Mouse (Mus musculus): Measurements from ENCODE around the gene Gm11564. TPM values are rescaled to one million over a fixed set of nuclear protein-coding genes. Genes with fewer than 3 reads are reported as not detected.
"Not testable (repeated sequence)": the region's sequence is repeated elsewhere in the genome, so short reads cannot be mapped to it uniquely, and the experiment has no call there.

The Gm11564 gene
- total and polyA plus RNA-seq, 3 experiments: not detected

DNA sequence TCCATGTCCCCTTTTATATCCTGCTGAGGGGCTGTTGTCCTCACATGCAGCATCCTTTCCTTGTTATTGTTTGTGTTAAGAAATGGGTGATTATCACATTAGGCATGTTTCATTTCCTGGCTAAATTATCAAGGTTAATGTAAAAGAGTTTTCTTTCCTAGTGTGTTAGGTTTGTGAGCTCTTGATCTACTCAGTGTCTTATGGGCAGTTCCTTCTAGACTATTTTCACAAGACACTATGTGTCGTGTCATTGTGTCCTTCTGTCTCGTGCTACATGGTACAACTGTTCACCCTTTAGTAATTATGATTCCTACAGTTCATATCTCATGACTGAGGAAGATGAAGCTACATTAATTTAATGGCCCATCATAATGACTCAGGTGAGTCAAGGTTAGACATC, 22.1 kb downstream of the Gm11564 start, which contains the start of gene Gm11596:
Gene Gm11596, minus strand, starts transcription at position 101 of the 400 bp plus-strand sequence.
- no peak within 1 kb of the TSS for H3K9ac ChIP-seq (ENCODE audit: low read depth, low read length)
- intact Hi-C loops (cut with DNase I): no loop called here
- H3K79me2 ChIP-seq (replicated peaks; ENCODE audit: control insufficient read depth, insufficient read depth, low read length): no peaks in the 10 kb centered on the region
- no peaks in the 10 kb centered on the region for H3K4me1 ChIP-seq (ENCODE audit: control insufficient read depth, insufficient read depth, low read length)
- TF ChIP-seq CTCF (IDR thresholded peaks at IDR 0.05) (no peak), EP300 (IDR thresholded peaks at IDR 0.05; ENCODE audit: insufficient read depth, low read depth, low read length) (no peak), POLR2A (IDR thresholded peaks at IDR 0.05; ENCODE audit: insufficient read depth, low read depth, low read length) (no peak)
- DNase-seq: no peak
- no peak within 1 kb of the TSS for H3K27ac ChIP-seq
- H3K36me3 ChIP-seq (ENCODE audit: control insufficient read depth, insufficient read depth, low read length): no peaks in the 10 kb centered on the region
- no peak within 1 kb of the TSS for H3K4me3 ChIP-seq
- WGBS: 72% methylated on average over 2 of the region's 2 CpGs
- no peaks in the 10 kb centered on the region for H3K27me3 ChIP-seq (ENCODE audit: control insufficient read depth, insufficient read depth, low read length)

DNA sequence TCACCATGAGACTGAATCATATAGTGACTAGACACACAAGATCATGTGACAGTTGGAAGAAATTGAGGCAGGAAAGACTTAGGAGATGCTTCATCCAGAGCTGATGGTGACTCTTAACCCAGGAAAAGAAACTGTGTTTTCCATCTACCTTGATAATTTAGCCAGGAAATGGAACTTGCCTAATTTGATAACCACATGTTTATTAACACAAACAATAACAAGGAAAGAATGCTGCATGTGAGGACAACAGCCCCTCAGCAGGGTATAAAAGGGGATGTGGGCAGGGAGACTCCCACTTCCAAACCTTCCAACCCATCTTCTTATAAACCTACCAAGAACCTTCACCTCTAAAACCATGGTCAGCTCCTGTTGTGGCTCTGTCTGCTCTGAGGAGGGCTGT, 30.6 kb downstream of the Gm11564 start, which contains the start of gene Krtap4-9:
Gene Krtap4-9, plus strand, starts transcription at position 301 of the 400 bp plus-strand sequence.
- H3K27ac ChIP-seq; H3K27me3 ChIP-seq (ENCODE audit: control insufficient read depth, insufficient read depth, low read length); DNase-seq; H3K4me3 ChIP-seq; H3K79me2 ChIP-seq (replicated peaks; ENCODE audit: control insufficient read depth, insufficient read depth, low read length); H3K36me3 ChIP-seq (ENCODE audit: control insufficient read depth, insufficient read depth, low read length); H3K9ac ChIP-seq (ENCODE audit: low read depth, low read length); intact Hi-C loops (cut with DNase I); H3K4me1 ChIP-seq (ENCODE audit: control insufficient read depth, insufficient read depth, low read length): not testable (repeated sequence)

DNA sequence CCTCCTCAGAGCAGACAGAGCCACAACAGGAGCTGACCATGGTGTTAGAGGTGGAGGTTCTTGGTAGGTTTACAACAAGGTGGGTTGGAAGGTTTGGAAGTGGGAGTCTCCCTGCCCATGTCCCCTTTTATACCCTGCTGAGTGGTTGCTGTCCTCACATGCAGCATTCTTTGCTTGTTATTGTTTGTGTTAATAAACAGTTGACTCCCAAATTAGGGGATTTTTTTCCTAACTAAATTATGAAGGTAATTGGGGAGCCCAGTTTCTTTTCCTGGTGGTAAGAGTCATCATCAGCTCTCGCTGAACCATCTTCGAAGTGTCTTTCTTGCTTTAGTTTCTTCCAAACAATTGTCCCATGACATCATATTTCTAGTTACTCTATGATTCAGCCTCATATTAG, 34.9 kb downstream of the Gm11564 start, which contains the start of gene Krtap4-8:
Gene Krtap4-8, minus strand, starts transcription at position 101 of the 400 bp plus-strand sequence.
- no peak for TF ChIP-seq EP300 (IDR thresholded peaks at IDR 0.05; ENCODE audit: insufficient read depth, low read depth, low read length)
- no peak for TF ChIP-seq POLR2A (IDR thresholded peaks at IDR 0.05; ENCODE audit: insufficient read depth, low read depth, low read length)
- no peak for TF ChIP-seq CTCF (IDR thresholded peaks at IDR 0.05)
- intact Hi-C loops (cut with DNase I): no loop called here
- Histone ChIP-seq H3K27me3 (ENCODE audit: control insufficient read depth, insufficient read depth, low read length) (no peaks in the 10 kb centered on the region), H3K27ac (no peak within 1 kb of the TSS), H3K9ac (ENCODE audit: low read depth, low read length) (no peak within 1 kb of the TSS), H3K4me1 (ENCODE audit: control insufficient read depth, insufficient read depth, low read length) (no peaks in the 10 kb centered on the region), H3K4me3 (no peak within 1 kb of the TSS), H3K36me3 (ENCODE audit: control insufficient read depth, insufficient read depth, low read length) (no peaks in the 10 kb centered on the region), H3K79me2 (replicated peaks; ENCODE audit: control insufficient read depth, insufficient read depth, low read length) (no peaks in the 10 kb centered on the region)
- DNase-seq: no peak
- 93% methylated on average over 2 of the region's 2 CpGs for WGBS

DNA sequence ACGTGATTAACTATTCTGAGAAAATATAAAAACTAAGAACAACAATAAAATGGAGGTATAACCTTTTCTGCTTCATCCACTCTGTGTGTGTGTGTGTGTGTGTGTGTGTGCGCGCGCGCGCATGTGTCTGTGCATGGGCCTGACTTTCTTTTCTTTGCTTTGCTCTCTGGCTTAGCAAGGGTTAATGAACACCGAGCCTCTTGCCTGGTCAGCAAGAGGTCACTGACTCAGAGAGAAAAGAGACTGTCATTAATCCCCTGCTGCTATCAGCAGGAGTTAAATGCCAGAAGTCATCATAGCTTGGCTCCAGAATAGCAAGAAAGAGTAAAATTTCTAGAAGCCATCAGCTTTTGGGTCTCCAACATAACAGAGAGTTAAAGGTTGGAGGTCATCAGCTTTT, 37.1 kb downstream of the Gm11564 start:
- intact Hi-C loops (cut with DNase I): no loop called here
- H3K36me3 ChIP-seq (ENCODE audit: control insufficient read depth, insufficient read depth, low read length): no peaks in the 10 kb centered on the region
- DNase-seq: no peak
- WGBS: 70% methylated on average over 7 of the region's 7 CpGs
- no peaks in the 10 kb centered on the region for H3K27me3 ChIP-seq (ENCODE audit: control insufficient read depth, insufficient read depth, low read length)
- no peaks in the 10 kb centered on the region for H3K4me1 ChIP-seq (ENCODE audit: control insufficient read depth, insufficient read depth, low read length)
- no peak for TF ChIP-seq POLR2A (IDR thresholded peaks at IDR 0.05; ENCODE audit: insufficient read depth, low read depth, low read length)
- no peak for TF ChIP-seq CTCF (IDR thresholded peaks at IDR 0.05)
- no peak for TF ChIP-seq EP300 (IDR thresholded peaks at IDR 0.05; ENCODE audit: insufficient read depth, low read depth, low read length)
- no peaks in the 10 kb centered on the region for H3K79me2 ChIP-seq (replicated peaks; ENCODE audit: control insufficient read depth, insufficient read depth, low read length)
- H3K27ac ChIP-seq: no peak overlapping the region
- H3K4me3 ChIP-seq: no peak overlapping the region
- no peak overlapping the region for H3K9ac ChIP-seq (ENCODE audit: low read depth, low read length)

DNA sequence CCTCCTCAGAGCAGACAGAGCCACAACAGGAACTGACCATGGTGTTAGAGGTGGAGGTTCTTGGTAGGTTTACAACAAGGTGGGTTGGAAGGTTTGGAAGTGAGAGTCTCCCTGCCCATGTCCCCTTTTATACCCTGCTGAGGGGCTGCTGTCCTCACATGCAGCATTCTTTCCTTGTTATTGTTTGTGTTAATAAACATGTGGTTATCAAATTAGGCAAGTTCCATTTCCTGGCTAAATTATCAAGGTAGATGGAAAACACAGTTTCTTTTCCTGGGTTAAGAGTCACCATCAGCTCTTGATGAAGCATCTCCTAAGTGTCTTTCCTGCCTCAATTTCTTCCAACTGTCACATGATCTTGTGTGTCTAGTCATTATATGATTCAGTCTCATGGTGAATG, 42.7 kb downstream of the Gm11564 start, which contains the start of gene Gm11595:
Gene Gm11595, minus strand, starts transcription at position 101 of the 400 bp plus-strand sequence.
- H3K27ac ChIP-seq; H3K4me3 ChIP-seq; DNase-seq; H3K36me3 ChIP-seq (ENCODE audit: control insufficient read depth, insufficient read depth, low read length); intact Hi-C loops (cut with DNase I); H3K4me1 ChIP-seq (ENCODE audit: control insufficient read depth, insufficient read depth, low read length); H3K79me2 ChIP-seq (replicated peaks; ENCODE audit: control insufficient read depth, insufficient read depth, low read length); H3K9ac ChIP-seq (ENCODE audit: low read depth, low read length); H3K27me3 ChIP-seq (ENCODE audit: control insufficient read depth, insufficient read depth, low read length): not testable (repeated sequence)

DNA sequence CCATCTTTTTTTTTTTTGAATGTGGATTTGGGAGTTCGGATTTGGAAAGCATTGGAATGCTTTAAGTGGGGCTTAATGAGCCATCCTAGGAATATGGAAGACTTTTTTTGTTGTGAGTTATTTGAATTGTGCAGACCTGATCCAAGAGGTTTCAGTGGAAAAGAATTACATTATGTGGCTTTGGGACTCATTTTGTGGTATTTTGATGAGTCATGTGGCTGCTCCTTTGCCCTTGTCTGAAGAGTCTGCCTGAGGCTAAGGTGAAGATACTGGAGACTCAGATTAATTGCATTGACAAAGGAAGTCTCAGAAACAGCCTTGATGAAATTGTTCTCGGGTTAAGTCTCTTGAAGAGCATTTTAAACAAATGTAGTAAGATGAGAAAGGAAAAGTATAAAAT, 47.1 kb downstream of the Gm11564 start:
- no peaks in the 10 kb centered on the region for H3K36me3 ChIP-seq (ENCODE audit: control insufficient read depth, insufficient read depth, low read length)
- no peaks in the 10 kb centered on the region; the same call in 1 of the 2 replicates for H3K27me3 ChIP-seq (ENCODE audit: control insufficient read depth, insufficient read depth, low read length)
- no peak for DNase-seq
- H3K9ac ChIP-seq (ENCODE audit: low read depth, low read length): no peak overlapping the region
- intact Hi-C loops (cut with DNase I): no loop called here
- H3K27ac ChIP-seq: no peak overlapping the region
- TF ChIP-seq EP300 (IDR thresholded peaks at IDR 0.05; ENCODE audit: insufficient read depth, low read depth, low read length) (no peak), CTCF (IDR thresholded peaks at IDR 0.05) (no peak), POLR2A (IDR thresholded peaks at IDR 0.05; ENCODE audit: insufficient read depth, low read depth, low read length) (no peak)
- no peak overlapping the region for H3K4me3 ChIP-seq
- no peaks in the 10 kb centered on the region for H3K79me2 ChIP-seq (replicated peaks; ENCODE audit: control insufficient read depth, insufficient read depth, low read length)
- no peaks in the 10 kb centered on the region for H3K4me1 ChIP-seq (ENCODE audit: control insufficient read depth, insufficient read depth, low read length)
- WGBS: 54% methylated on average over 2 of the region's 2 CpGs

Other genes with a start within 250 kb of the Gm11564 start
Only the 30 nearest of the 41 such genes appear.
- gene Gm11562, start 195.2 kb downstream of the Gm11564 start, total RNA-seq (2021): not detected
- gene Gm11562, start 195.2 kb downstream of the Gm11564 start, polyA plus RNA-seq (2012; rRNA removed): not detected in 2 replicates
- gene Krtap4-1, start 187.4 kb downstream of the Gm11564 start, total RNA-seq (2021): not detected
- not detected in 2 replicates for gene Krtap4-1, start 187.4 kb downstream of the Gm11564 start, polyA plus RNA-seq (2012; rRNA removed)
- gene Krtap4-2, start 180.6 kb downstream of the Gm11564 start, total RNA-seq (2021): not detected
- not detected in 2 replicates for gene Krtap4-2, start 180.6 kb downstream of the Gm11564 start, polyA plus RNA-seq (2012; rRNA removed)
- not detected for gene Krtap4-7, start 171.6 kb downstream of the Gm11564 start, total RNA-seq (2021)
- gene Krtap4-7, start 171.6 kb downstream of the Gm11564 start, polyA plus RNA-seq (2012; rRNA removed): not detected in 2 replicates
- gene Gm11555, start 165.4 kb downstream of the Gm11564 start, total RNA-seq (2021): not detected
- gene Gm11555, start 165.4 kb downstream of the Gm11564 start, polyA plus RNA-seq (2012; rRNA removed): not detected in 2 replicates
- gene Gm11563, start 156.7 kb downstream of the Gm11564 start, total RNA-seq (2021): not detected
- gene Gm11563, start 156.7 kb downstream of the Gm11564 start, polyA plus RNA-seq (2012; rRNA removed): not detected in 2 replicates
- not detected for gene Krtap4-6, start 149.7 kb downstream of the Gm11564 start, total RNA-seq (2021)
- not detected in 2 replicates for gene Krtap4-6, start 149.7 kb downstream of the Gm11564 start, polyA plus RNA-seq (2012; rRNA removed)
- gene Gm14190, start 124.9 kb downstream of the Gm11564 start, total RNA-seq (2021): not detected
- not detected in 2 replicates for gene Gm14190, start 124.9 kb downstream of the Gm11564 start, polyA plus RNA-seq (2012; rRNA removed)
- not detected for gene Gm14180, start 81.4 kb downstream of the Gm11564 start, total RNA-seq (2021)
- gene Gm14180, start 81.4 kb downstream of the Gm11564 start, polyA plus RNA-seq (2012; rRNA removed): not detected in 2 replicates
- gene Gm11595, start 42.8 kb downstream of the Gm11564 start, total RNA-seq (2021): not detected
- gene Gm11595, start 42.8 kb downstream of the Gm11564 start, polyA plus RNA-seq (2012; rRNA removed): not detected in 2 replicates
- gene Krtap4-8, start 35.0 kb downstream of the Gm11564 start, total RNA-seq (2021): not detected
- not detected in 2 replicates for gene Krtap4-8, start 35.0 kb downstream of the Gm11564 start, polyA plus RNA-seq (2012; rRNA removed)
- not detected for gene Krtap4-9, start 30.5 kb downstream of the Gm11564 start, total RNA-seq (2021)
- not detected in 2 replicates for gene Krtap4-9, start 30.5 kb downstream of the Gm11564 start, polyA plus RNA-seq (2012; rRNA removed)
- gene Gm11596, start 22.2 kb downstream of the Gm11564 start, total RNA-seq (2021): not detected
- not detected in 2 replicates for gene Gm11596, start 22.2 kb downstream of the Gm11564 start, polyA plus RNA-seq (2012; rRNA removed)
- gene Gm11569, start 16.7 kb downstream of the Gm11564 start, total RNA-seq (2021): not detected
- gene Gm11569, start 16.7 kb downstream of the Gm11564 start, polyA plus RNA-seq (2012; rRNA removed): not detected in 2 replicates
- not detected for gene Gm11554, start 11.2 kb downstream of the Gm11564 start, total RNA-seq (2021)
- gene Gm11554, start 11.2 kb downstream of the Gm11564 start, polyA plus RNA-seq (2012; rRNA removed): not detected in 2 replicates
- not detected for gene Krtap4-13, start 5.8 kb downstream of the Gm11564 start, total RNA-seq (2021)
- gene Krtap4-13, start 5.8 kb downstream of the Gm11564 start, polyA plus RNA-seq (2012; rRNA removed): not detected in 2 replicates
- not detected for gene 2300003K06Rik, start 22.4 kb upstream of the Gm11564 start, total RNA-seq (2021)
- not detected in 2 replicates for gene 2300003K06Rik, start 22.4 kb upstream of the Gm11564 start, polyA plus RNA-seq (2012; rRNA removed)
- gene Krtap4-16, start 35.9 kb upstream of the Gm11564 start, total RNA-seq (2021): not detected
- gene Krtap4-16, start 35.9 kb upstream of the Gm11564 start, polyA plus RNA-seq (2012; rRNA removed): not detected in 2 replicates
- not detected for gene Gm11568, start 42.3 kb upstream of the Gm11564 start, total RNA-seq (2021)
- gene Gm11568, start 42.3 kb upstream of the Gm11564 start, polyA plus RNA-seq (2012; rRNA removed): not detected in 2 replicates
- gene Gm11559, start 48.8 kb upstream of the Gm11564 start, total RNA-seq (2021): not detected
- gene Gm11559, start 48.8 kb upstream of the Gm11564 start, polyA plus RNA-seq (2012; rRNA removed): not detected in 2 replicates
- gene Krtap9-1, start 57.7 kb upstream of the Gm11564 start, total RNA-seq (2021): not detected
- gene Krtap9-1, start 57.7 kb upstream of the Gm11564 start, polyA plus RNA-seq (2012; rRNA removed): not detected in 2 replicates
- gene Gm11567, start 63.5 kb upstream of the Gm11564 start, total RNA-seq (2021): not detected
- gene Gm11567, start 63.5 kb upstream of the Gm11564 start, polyA plus RNA-seq (2012; rRNA removed): not detected in 2 replicates
- gene Krtap31-1, start 92.3 kb upstream of the Gm11564 start, total RNA-seq (2021): not detected
- not detected in 2 replicates for gene Krtap31-1, start 92.3 kb upstream of the Gm11564 start, polyA plus RNA-seq (2012; rRNA removed)
- gene Gm11565, start 99.1 kb upstream of the Gm11564 start, total RNA-seq (2021): not detected
- gene Gm11565, start 99.1 kb upstream of the Gm11564 start, polyA plus RNA-seq (2012; rRNA removed): not detected in 2 replicates
- gene Krtap31-2, start 120.6 kb upstream of the Gm11564 start, total RNA-seq (2021): not detected
- not detected in 2 replicates for gene Krtap31-2, start 120.6 kb upstream of the Gm11564 start, polyA plus RNA-seq (2012; rRNA removed)
- not detected for gene Krtap9-5, start 132.8 kb upstream of the Gm11564 start, total RNA-seq (2021)
- not detected in 2 replicates for gene Krtap9-5, start 132.8 kb upstream of the Gm11564 start, polyA plus RNA-seq (2012; rRNA removed)
- not detected for gene Krtap29-1, start 163.4 kb upstream of the Gm11564 start, total RNA-seq (2021)
- gene Krtap29-1, start 163.4 kb upstream of the Gm11564 start, polyA plus RNA-seq (2012; rRNA removed): not detected in 2 replicates
- not detected for gene Krtap16-1, start 170.9 kb upstream of the Gm11564 start, total RNA-seq (2021)
- gene Krtap16-1, start 170.9 kb upstream of the Gm11564 start, polyA plus RNA-seq (2012; rRNA removed): not detected in 2 replicates
- not detected for gene Krtap17-1, start 178.3 kb upstream of the Gm11564 start, total RNA-seq (2021)
- not detected in 2 replicates for gene Krtap17-1, start 178.3 kb upstream of the Gm11564 start, polyA plus RNA-seq (2012; rRNA removed)
- not detected for gene Krt33a, start 200.5 kb upstream of the Gm11564 start, total RNA-seq (2021)
- gene Krt33a, start 200.5 kb upstream of the Gm11564 start, polyA plus RNA-seq (2012; rRNA removed): not detected in 2 replicates

All from heart, adult 2 months (tissue).